Mouse (Mus musculus) hindbrain, embryonic 16.5 days (tissue): ENCODE data around the gene Mrgpra1. TPM values are rescaled to one million over a fixed set of nuclear protein-coding genes. Genes with fewer than 3 reads are reported as not detected.
"Not testable (repeated sequence)": the region's sequence is repeated elsewhere in the genome, so short reads cannot be mapped to it uniquely, and the experiment has no call there.

Source experiments
- ATAC-seq: fragments of 200-750 bp; cut with Nextera tagmentation; 2 replicates; pipeline ENCODE4 v1.8.0; 2017; ENCODE audit warnings: moderate TSS enrichment, moderate library complexity
- H3K27ac ChIP-seq: fragments of 300-500 bp; sonication (generic); 2 replicates; pipeline ENCODE4 v1.5.1; 2014; ENCODE audit warnings: low read depth, mild to moderate bottlenecking, control low read depth, low read length, moderate library complexity
- H3K27me3 ChIP-seq: fragments of 300-500 bp; sonication (generic); replicated peaks from 2 replicates; pipeline ENCODE4 v1.6.1; 2014; ENCODE audit warnings: low read length; ENCODE audit not compliant: control insufficient read depth, insufficient read depth
- H3K36me3 ChIP-seq: fragments of 300-500 bp; sonication (generic); 2 replicates; pipeline ENCODE4 v1.6.1; 2014; ENCODE audit warnings: mild to moderate bottlenecking, low read length, moderate library complexity, mixed read lengths; ENCODE audit not compliant: control insufficient read depth, insufficient read depth
- H3K4me1 ChIP-seq: fragments of 300-500 bp; sonication (generic); 2 replicates; pipeline ENCODE4 v1.6.1; 2014; ENCODE audit warnings: low read depth, low read length; ENCODE audit not compliant: control insufficient read depth, insufficient read depth
- H3K4me2 ChIP-seq: fragments of 300-500 bp; sonication (generic); 2 replicates; pipeline ENCODE4 v1.6.1; 2014; ENCODE audit warnings: mild to moderate bottlenecking, low read length, control low read depth, moderate library complexity
- H3K4me3 ChIP-seq: fragments of 300-500 bp; sonication (generic); 2 replicates; pipeline ENCODE4 v1.5.1; 2014; ENCODE audit warnings: mild to moderate bottlenecking, low read length, control low read depth, moderate library complexity
- H3K9ac ChIP-seq: fragments of 300-500 bp; sonication (generic); 2 replicates; pipeline ENCODE4 v1.6.1; 2014; ENCODE audit warnings: low read depth, mild to moderate bottlenecking, control low read depth, low read length, moderate library complexity
- H3K9me3 ChIP-seq: fragments of 300-500 bp; sonication (generic); 2 replicates; pipeline ENCODE4 v1.6.1; 2014; ENCODE audit warnings: mild to moderate bottlenecking, low read length, moderate library complexity; ENCODE audit not compliant: control insufficient read depth
- polyA plus RNA-seq: library from polyadenylated mRNA; unstranded; fragments of >200 nt; fragmentation: Nextera tagmentation; extraction: Ambion mirVana; gene quantifications from 2 replicates; pipeline ENCODE4 v1.2.1, GENCODE M21; 2015

Mrgpra1 gene
- polyA plus RNA-seq, 1 experiment from 2014 or later = not detected

DNA sequence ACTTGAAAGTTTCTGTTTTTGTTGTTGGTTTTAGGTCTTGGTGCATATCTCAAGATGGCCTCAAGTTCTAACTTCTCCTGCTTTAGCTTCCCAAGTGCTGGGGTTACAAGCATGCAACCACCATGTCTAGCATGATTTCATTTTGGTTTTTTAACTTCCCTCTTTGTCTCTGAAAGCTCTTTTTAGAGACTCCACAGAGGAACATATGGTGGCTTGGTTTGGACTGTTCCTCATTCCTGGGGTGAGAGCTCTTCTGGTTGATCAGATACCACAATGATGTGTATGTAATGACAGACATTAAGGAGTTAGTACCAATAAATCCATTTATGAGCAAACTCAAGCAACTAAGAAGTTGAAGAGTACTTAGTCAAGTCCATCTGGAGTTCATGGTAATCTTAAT lies 54.4 kb downstream of the Mrgpra1 start:
- H3K9me3 ChIP-seq, H3K4me1 ChIP-seq, H3K36me3 ChIP-seq, ATAC-seq, H3K4me3 ChIP-seq, H3K9ac ChIP-seq, H3K27ac ChIP-seq, H3K27me3 ChIP-seq, H3K4me2 ChIP-seq: not testable (repeated sequence)

Other genes starting within 250 kb of the Mrgpra1 start
- 181 and 198 TPM in 2 replicates for gene Ptpn5, start 220.6 kb downstream of the Mrgpra1 start, polyA plus RNA-seq
- not detected in 2 replicates for gene Mrgpra6, start 149.3 kb downstream of the Mrgpra1 start, polyA plus RNA-seq
- gene Mrgpra9, start 101.4 kb downstream of the Mrgpra1 start, polyA plus RNA-seq = not detected in 2 replicates
- not detected in 2 replicates for gene Mrgpra2a, start 97.9 kb upstream of the Mrgpra1 start, polyA plus RNA-seq
- gene Mrgpra2b, start 174.6 kb upstream of the Mrgpra1 start, polyA plus RNA-seq = not detected in 2 replicates
- gene Mrgpra3, start 247.1 kb upstream of the Mrgpra1 start, polyA plus RNA-seq = not detected in 2 replicates